ENCODE assay signal across 27 mouse cellular contexts in the genomic region with DNA sequence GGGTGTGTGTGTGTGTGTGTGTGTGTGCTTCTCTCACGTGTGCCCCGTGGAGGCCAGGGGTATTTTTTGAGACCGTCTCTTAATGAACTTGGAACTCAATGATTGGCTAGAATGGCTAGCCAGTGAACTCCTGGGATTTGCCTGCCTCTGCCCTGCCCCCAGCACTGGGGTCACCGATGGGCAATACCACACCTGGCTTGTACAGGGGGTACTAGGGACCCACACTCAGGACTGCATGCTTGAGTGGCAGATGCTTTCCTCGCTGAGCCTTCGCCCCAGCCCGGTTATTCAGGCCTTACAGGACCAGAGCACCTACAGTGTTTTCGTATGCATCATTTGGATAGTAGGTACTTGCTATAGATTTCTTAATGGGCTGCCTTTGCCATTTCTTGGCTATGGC. TPM values are rescaled to one million over a fixed set of nuclear protein-coding genes. Genes with fewer than 3 reads are reported as not detected.
A peak's percentile ranks its signal among the peaks of the same experiment; 100 is the strongest.
DNase-seq lines count a peak whose midpoint lies in the region; ATAC-seq and TF ChIP-seq lines count a peak whose summit lies in the region.
"Had no signal": no experiment of that assay in that cellular context is flagged by ENCODE, and none has a peak within 500 bp of the region (broad histone marks: within the 10 kb centered on the region; RNA-seq: fewer than 3 reads in every experiment).

No protein-coding gene starts in this region.

- WGBS in intestine, postnatal 0 days = 90% methylated on average over 8 of the region's 8 CpGs
- WGBS in intestine, embryonic 16.5 days = 85% methylated on average over 8 of the region's 8 CpGs

- no peak overlapping the region for H3K9ac ChIP-seq in intestine, postnatal 0 days (ENCODE audit: low read depth, low read length)
- H3K9ac ChIP-seq in intestine, embryonic 16.5 days (ENCODE audit: low read depth, low read length) = no peak overlapping the region
- H3K9ac ChIP-seq: embryonic facial prominence, embryonic 12.5 days; forebrain, embryonic 13.5 days; forebrain, embryonic 15.5 days; forebrain, postnatal 0 days had no signal

- no peak for TF ChIP-seq CTCF in intestine, postnatal 0 days (IDR thresholded peaks at IDR 0.05; ENCODE audit: low read depth)

- H3K4me3 ChIP-seq in intestine, postnatal 0 days (ENCODE audit: low read depth, low read length) = no peak overlapping the region
- H3K4me3 ChIP-seq in intestine, embryonic 16.5 days (ENCODE audit: low read length) = no peak overlapping the region
- H3K4me3 ChIP-seq: embryonic facial prominence, embryonic 10.5 days; embryonic facial prominence, embryonic 12.5 days; forebrain, embryonic 13.5 days; forebrain, embryonic 15.5 days had no signal

- no peak overlapping the region for H3K4me2 ChIP-seq in intestine, postnatal 0 days (replicated peaks; ENCODE audit: low read depth)
- no peak overlapping the region for H3K4me2 ChIP-seq in intestine, embryonic 16.5 days (ENCODE audit: low read depth, low read length)
- H3K4me2 ChIP-seq: embryonic facial prominence, embryonic 12.5 days; forebrain, embryonic 13.5 days; forebrain, embryonic 15.5 days had no signal

- H3K4me1 ChIP-seq in intestine, postnatal 0 days (replicated peaks; ENCODE audit: control insufficient read depth, insufficient read depth, low read length) = peaks cover 23% of the 10 kb centered on the region
- peaks cover 38% of the 10 kb centered on the region for H3K4me1 ChIP-seq in intestine, embryonic 16.5 days (ENCODE audit: control insufficient read depth, insufficient read depth, low read length)

- peak overlapping the region; percentile 28 for H3K27ac ChIP-seq in intestine, postnatal 0 days (ENCODE audit: low read depth, low read length)
- no peak overlapping the region for H3K27ac ChIP-seq in intestine, embryonic 16.5 days (ENCODE audit: low read length)
- H3K27ac ChIP-seq: embryonic facial prominence, embryonic 10.5 days; embryonic facial prominence, embryonic 12.5 days; forebrain, embryonic 13.5 days; forebrain, embryonic 15.5 days had no signal

- DNase-seq in cerebellum, adult 9-10 months = peak; percentile 42
- DNase-seq in cerebellum, postnatal 4 days (ENCODE audit: low spot score in 2 of 2) = no peak
- DNase-seq in heart, adult 11 months = peak; percentile 91
- no peak for DNase-seq in heart, adult 8-10 months (ENCODE audit: low spot score)
- DNase-seq: adrenal gland, adult 8-10 months; adrenal gland, postnatal 14 days; adrenal gland, postnatal 36 days; B cell, adult 2 months; cerebellum, adult 11-12 months; cerebellum, postnatal 10 days; cerebellum, postnatal 25 days; forebrain, postnatal 0 days had no signal

- no peak for ATAC-seq in intestine, postnatal 0 days
- no peak for ATAC-seq in intestine, embryonic 16.5 days
- ATAC-seq: activated CD4-positive, CD25-positive, alpha-beta regulatory T cell, adult 4 months; CD4-positive, CD25-positive, alpha-beta regulatory T cell, adult 4 months; forebrain, embryonic 13.5 days; forebrain, embryonic 15.5 days; forebrain, postnatal 0 days; Patski had no signal

- H3K27me3 ChIP-seq in intestine, postnatal 0 days (replicated peaks; ENCODE audit: control insufficient read depth, insufficient read depth, low read length) = no peaks in the 10 kb centered on the region
- no peaks in the 10 kb centered on the region for H3K27me3 ChIP-seq in intestine, embryonic 16.5 days (replicated peaks; ENCODE audit: control insufficient read depth, insufficient read depth, low read length)
- H3K27me3 ChIP-seq: embryonic facial prominence, embryonic 12.5 days; forebrain, embryonic 13.5 days; forebrain, embryonic 15.5 days; Patski had no signal

- no peaks in the 10 kb centered on the region for H3K36me3 ChIP-seq in intestine, postnatal 0 days (ENCODE audit: control insufficient read depth, insufficient read depth)
- H3K36me3 ChIP-seq in intestine, embryonic 16.5 days (ENCODE audit: control insufficient read depth, insufficient read depth, low read length) = no peaks in the 10 kb centered on the region
- H3K36me3 ChIP-seq: embryonic facial prominence, embryonic 10.5 days; embryonic facial prominence, embryonic 12.5 days; forebrain, embryonic 15.5 days had no signal

- H3K9me3 ChIP-seq in intestine, postnatal 0 days (ENCODE audit: control insufficient read depth) = no peaks in the 10 kb centered on the region
- no peaks in the 10 kb centered on the region for H3K9me3 ChIP-seq in intestine, embryonic 16.5 days (ENCODE audit: control insufficient read depth, low read length)
- H3K9me3 ChIP-seq: embryonic facial prominence, embryonic 10.5 days; embryonic facial prominence, embryonic 12.5 days; forebrain, embryonic 13.5 days; forebrain, embryonic 15.5 days; G1E had no signal

RNA-seq across cellular contexts. Expression of gene Mxi1, which starts 5.8 kb away (rescaled TPM):
- 10 to 100 TPM; 38.7 to 49.2 (median 46.0) TPM for total RNA-seq in heart, adult 8-10 months (2022)
- polyA plus RNA-seq in intestine, postnatal 0 days (2015; fragmentation: Nextera tagmentation; extraction: Ambion mirVana) = 58.9 and 64.0 TPM in 2 replicates
- polyA plus RNA-seq in intestine, embryonic 16.5 days (2015; fragmentation: Nextera tagmentation; extraction: Ambion mirVana) = 10.3 and 12.9 TPM in 2 replicates

RNA-seq across cellular contexts. Expression of gene Gm10197, which starts 55.5 kb away (rescaled TPM):
- not detected for total RNA-seq in heart, adult 8-10 months (2022)
- polyA plus RNA-seq in intestine, postnatal 0 days (2015; fragmentation: Nextera tagmentation; extraction: Ambion mirVana) = not detected in 2 replicates
- polyA plus RNA-seq in intestine, embryonic 16.5 days (2015; fragmentation: Nextera tagmentation; extraction: Ambion mirVana) = not detected in 2 replicates
- total RNA-seq: adrenal gland, adult 18-20 months; adrenal gland, adult 8-10 months; adrenal gland, postnatal 14 days; adrenal gland, postnatal 36 days; forebrain, postnatal 0 days had no signal
- polyA plus RNA-seq: activated CD4-positive, CD25-positive, alpha-beta regulatory T cell, adult 4 months; CD4-positive, CD25-positive, alpha-beta regulatory T cell, adult 4 months; cerebellum, adult 2 months; cortical plate, adult 2 months; embryonic facial prominence, embryonic 12.5 days; embryonic facial prominence, embryonic 14.5 days; forebrain, embryonic 11.5 days; forebrain, embryonic 13.5 days; forebrain, embryonic 15.5 days; forebrain, postnatal 0 days; G1E had no signal

Comparison
In these comparisons a context has a peak if more than half of its experiments do, and no peak if none do; other contexts are left out.
1. DNase-seq: peak in cerebellum, adult 9-10 months (single experiment) and heart, adult 11 months (single experiment); none in cerebellum, postnatal 4 days (0 of 2) and heart, adult 8-10 months (single experiment).